Mouse (Mus musculus) frontal cortex, adult (tissue): Measurements from ENCODE around the gene Nploc4.

ENCODE experiments used
- ATAC-seq: cut with Nextera tagmentation; 2 replicates; pipeline ENCODE4 v1.9.2; 2017; ENCODE audit warnings: mild to moderate bottlenecking, moderate library complexity, mixed read lengths; ENCODE audit not compliant: low TSS enrichment

Gene Nploc4

DNA sequence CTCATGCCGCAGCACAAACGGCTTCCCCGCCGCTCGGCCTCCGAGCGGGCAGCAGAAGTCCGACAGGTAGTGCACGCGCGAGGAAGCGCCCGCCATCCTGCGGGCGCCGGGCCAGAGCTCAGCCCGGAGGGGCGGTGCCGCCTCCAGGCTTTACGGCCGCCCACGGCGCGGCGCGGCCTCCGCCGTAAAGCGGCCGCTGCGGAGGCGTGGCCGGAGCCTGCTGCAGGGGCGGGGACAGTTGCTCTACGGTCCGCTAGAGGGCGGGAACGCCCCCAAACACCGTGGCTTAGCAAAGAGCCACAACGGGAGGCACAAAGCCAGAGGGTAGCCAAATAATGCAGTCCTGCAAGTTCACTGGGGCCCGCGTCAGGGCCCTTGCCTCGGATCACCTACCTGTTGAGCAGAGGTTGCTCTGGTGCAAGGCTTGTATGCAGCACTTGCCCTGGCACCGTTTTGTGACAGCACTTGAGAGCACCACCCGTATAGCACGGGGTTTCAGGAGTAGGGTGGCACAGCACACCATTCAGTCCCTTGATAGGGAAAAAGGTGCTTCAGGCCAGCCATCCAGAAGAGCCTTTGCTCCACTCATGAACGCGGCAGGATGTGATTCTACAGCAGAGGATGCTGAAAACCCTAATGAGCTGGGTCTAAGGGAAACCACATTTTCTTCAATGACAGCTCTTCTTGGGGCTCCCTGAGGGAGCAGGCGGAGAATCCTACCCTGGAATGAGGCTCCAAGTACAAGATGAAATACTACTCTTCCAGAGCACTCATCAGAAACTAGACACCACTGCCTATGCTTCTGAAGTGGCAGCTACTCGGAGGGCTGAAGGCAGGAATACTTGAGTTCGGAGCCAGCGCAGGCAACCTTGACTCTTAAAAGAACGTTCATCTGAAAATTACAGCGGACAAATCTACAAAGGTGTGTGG, 58.6 kb downstream of the Nploc4 start, which contains the start of gene Faap100:
Gene Faap100 (minus strand): TSS at position 154 of the 930 bp plus-strand sequence.
- ATAC-seq: peak; percentile 35

GRCm38 (mm10) chr11:120378031-120378610, 59.4 kb downstream of the Nploc4 start:
- ATAC-seq: 0 out of 2 replicates have a peak, but pooled peaks have one; percentile 2

GRCm38 (mm10) chr11:120377337-120377736, 60.2 kb downstream of the Nploc4 start:
- no peak for ATAC-seq

DNA sequence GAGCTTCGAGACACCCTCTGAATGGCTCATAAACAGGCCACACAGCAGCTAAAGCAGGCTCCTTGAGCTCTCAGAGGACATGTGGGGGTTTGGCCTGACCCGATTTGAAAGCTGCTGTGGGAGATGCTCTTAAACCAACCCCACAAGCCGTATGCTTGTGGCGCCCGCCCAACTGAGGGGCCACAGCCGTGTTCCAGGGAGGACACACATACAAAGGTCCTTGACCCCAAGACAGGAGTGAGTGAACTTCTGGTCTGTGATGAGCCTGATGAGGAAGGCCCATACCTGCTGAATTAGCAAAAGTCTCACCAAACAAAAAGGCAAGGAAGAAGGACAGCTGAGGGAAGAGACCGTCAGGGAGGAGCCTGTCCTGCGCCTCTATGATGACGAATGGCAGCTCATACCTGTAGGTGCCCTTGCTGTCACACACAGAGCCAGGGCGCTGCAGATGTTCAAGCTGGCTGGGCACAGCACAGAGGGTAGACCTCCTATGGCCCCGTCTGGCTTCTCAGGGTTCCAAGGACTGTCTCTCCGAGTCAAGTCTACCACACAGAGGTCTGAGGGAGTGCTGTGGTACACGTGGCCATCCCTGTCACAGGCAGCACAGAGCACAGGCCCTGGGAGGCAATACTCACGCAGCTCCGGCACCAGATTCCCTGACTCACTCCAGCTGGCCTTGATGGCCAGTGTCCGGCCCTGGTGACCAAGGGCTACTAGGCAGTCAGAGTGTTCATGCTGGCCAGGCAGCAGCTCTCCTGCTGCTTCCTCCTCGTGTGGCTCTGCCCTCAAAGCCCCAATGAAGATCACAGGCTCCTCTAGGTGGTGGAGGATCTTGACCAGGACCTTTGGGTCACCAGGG, 61.0 kb downstream of the Nploc4 start:
- ATAC-seq: no peak

GRCm38 (mm10) chr11:120375324-120375723, 62.2 kb downstream of the Nploc4 start:
- ATAC-seq: no peak

- no peak for ATAC-seq
Observed at GRCm38 (mm10) chr11:120373820-120374586, 63.5 kb downstream of the Nploc4 start.

GRCm38 (mm10) chr11:120373025-120373424, 64.5 kb downstream of the Nploc4 start:
- no peak for ATAC-seq

GRCm38 (mm10) chr11:120369656-120370055, 67.9 kb downstream of the Nploc4 start:
- peak; percentile 50; the same call in 1 of the 2 replicates for ATAC-seq

DNA sequence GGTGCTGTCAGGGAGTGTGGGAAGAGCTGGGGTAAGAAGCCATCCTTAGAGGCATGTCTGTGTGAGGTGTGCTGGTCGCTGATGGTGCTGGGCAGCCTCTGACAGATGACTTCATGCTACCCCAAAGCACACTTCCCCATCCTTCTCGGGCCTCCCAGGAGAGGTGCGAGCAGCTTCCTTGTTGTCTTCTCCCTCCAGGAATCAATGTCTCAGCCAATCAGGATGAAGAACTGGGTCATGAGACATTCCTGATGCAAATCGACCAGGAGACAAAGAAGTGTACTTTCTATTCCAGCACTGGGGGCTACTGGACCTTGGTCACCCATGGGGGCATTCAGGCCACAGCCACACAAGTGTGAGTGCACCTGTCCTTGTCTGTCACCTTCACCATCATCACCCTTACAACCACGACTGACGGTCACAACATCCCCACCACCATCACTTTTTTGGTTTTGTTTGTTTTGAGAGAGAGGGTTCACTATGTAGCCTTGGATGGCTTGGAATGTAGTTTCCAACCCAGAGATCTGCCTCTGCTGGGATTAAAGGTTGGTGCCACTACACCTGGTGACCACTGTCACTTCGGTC, 71.0 kb downstream of the Nploc4 start:
- no peak for ATAC-seq

DNA sequence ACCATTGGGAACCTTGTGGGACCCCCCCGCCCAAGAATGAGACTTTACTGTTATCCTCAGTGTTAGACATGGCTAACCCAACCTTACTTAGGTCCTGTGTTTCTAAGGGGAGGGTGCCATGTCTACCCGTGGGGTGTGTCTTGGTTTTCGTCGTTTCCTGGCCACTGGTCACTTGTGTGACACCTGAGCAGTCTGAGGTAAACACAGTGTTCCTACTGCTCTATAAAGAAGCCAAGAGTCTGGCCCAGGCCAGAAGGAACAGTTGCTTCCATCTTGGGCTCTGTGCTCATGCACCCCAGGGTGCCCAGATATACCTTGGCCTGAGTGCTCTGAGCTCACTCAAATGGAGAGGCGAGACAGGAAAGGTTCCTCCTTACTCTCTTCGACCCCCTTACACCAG, 74.6 kb downstream of the Nploc4 start:
- no peak for ATAC-seq

DNA sequence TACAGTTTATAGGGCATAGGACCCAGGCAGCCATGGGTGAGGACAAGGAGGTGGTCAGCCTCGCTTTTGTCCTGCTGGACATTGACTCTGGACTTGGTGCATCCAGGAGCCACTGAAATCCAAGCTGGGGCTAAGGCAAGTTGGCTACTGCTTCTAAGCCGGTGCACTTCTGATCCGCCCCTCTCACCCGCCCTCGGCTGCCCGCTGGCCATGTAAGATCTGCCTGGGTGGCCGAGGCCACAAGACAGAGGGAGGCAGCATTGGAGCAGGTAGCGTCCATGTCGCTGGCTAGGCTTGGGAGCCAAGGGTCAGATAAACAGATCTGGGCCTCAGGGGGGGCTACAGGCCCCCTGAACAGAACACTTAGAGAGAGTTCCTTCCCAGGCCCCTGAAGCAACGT, 76.2 kb downstream of the Nploc4 start, which contains the start of gene Fscn2:
Gene Fscn2 (plus strand): TSS at position 240 of the 400 bp plus-strand sequence.
- no peak for ATAC-seq

GRCm38 (mm10) chr11:120360755-120361154, 76.8 kb downstream of the Nploc4 start:
- no peak for ATAC-seq

- no peak for ATAC-seq
Observed at GRCm38 (mm10) chr11:120360062-120360461, 77.4 kb downstream of the Nploc4 start.

- ATAC-seq: no peak
Observed at GRCm38 (mm10) chr11:120359391-120359790, 78.1 kb downstream of the Nploc4 start.

- ATAC-seq: peak; percentile 83
Observed at GRCm38 (mm10) chr11:120357791-120358401, 79.6 kb downstream of the Nploc4 start.

GRCm38 (mm10) chr11:120356900-120357299, 80.6 kb downstream of the Nploc4 start:
- ATAC-seq: no peak

- ATAC-seq: no peak
Observed at GRCm38 (mm10) chr11:120356319-120356840, 81.1 kb downstream of the Nploc4 start.

- ATAC-seq: no peak
Observed at GRCm38 (mm10) chr11:120355277-120356039, 82.0 kb downstream of the Nploc4 start.
